12 mouse cellular contexts compared by ENCODE assay signal in the genomic region with DNA sequence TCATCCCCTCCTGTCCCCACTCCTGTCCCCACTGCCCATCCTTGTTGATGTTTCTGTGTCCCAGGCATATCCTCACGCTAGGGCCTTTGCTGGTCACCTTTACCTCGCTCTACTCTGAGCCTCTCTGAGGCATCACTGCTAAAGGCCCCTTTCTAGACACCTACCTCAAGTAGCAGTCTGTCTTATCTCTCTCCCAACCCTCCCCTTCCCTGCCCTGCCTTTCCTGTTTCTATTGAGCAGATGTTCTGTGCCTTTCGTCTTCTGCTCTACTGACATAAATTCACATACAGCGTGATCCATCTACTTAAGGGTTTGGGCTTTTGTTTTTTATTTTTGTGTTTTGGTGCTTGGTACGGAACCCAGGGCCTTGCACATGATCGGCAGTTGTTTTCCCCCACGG. TPM values are rescaled to one million over a fixed set of nuclear protein-coding genes. Genes with fewer than 3 reads are reported as not detected.
DNase-seq lines count a peak whose midpoint lies in the region; ATAC-seq lines count a peak whose summit lies in the region.
"Had no signal": no experiment of that assay in that cellular context is flagged by ENCODE, and none has a peak within 500 bp of the region (broad histone marks: within the 10 kb centered on the region; RNA-seq: fewer than 3 reads in every experiment).

No protein-coding gene starts in this region.

- H3K36me3 ChIP-seq in forebrain, embryonic 12.5 days (replicated peaks) = no peaks in the 10 kb centered on the region
- no peaks in the 10 kb centered on the region for H3K36me3 ChIP-seq in forebrain, embryonic 16.5 days (ENCODE audit: control insufficient read depth, insufficient read depth)
- peaks cover 8% of the 10 kb centered on the region for H3K36me3 ChIP-seq in lung, embryonic 16.5 days (ENCODE audit: control insufficient read depth, insufficient read depth, low read length)
- no peaks in the 10 kb centered on the region for H3K36me3 ChIP-seq in hindbrain, embryonic 15.5 days
- no peaks in the 10 kb centered on the region for H3K36me3 ChIP-seq in liver, embryonic 11.5 days (ENCODE audit: control insufficient read depth, insufficient read depth, low read length)

- ATAC-seq in forebrain, embryonic 12.5 days (ENCODE audit: low FRiP score) = no peak
- ATAC-seq in forebrain, embryonic 16.5 days = no peak
- ATAC-seq in lung, embryonic 16.5 days (ENCODE audit: low read depth) = no peak
- ATAC-seq in hindbrain, embryonic 15.5 days (ENCODE audit: low FRiP score, low read depth) = no peak
- no peak for ATAC-seq in liver, embryonic 11.5 days (replicated peaks; ENCODE audit: low FRiP score)

- no peaks in the 10 kb centered on the region for H3K27me3 ChIP-seq in forebrain, embryonic 12.5 days
- no peaks in the 10 kb centered on the region for H3K27me3 ChIP-seq in forebrain, embryonic 16.5 days (replicated peaks; ENCODE audit: control insufficient read depth, insufficient read depth, low read length)
- H3K27me3 ChIP-seq in lung, embryonic 16.5 days (ENCODE audit: control insufficient read depth, insufficient read depth, low read depth, low read length) = no peaks in the 10 kb centered on the region
- H3K27me3 ChIP-seq in hindbrain, embryonic 15.5 days = no peaks in the 10 kb centered on the region
- no peaks in the 10 kb centered on the region for H3K27me3 ChIP-seq in liver, embryonic 11.5 days (replicated peaks; ENCODE audit: control insufficient read depth, insufficient read depth, low read length)

- no peak overlapping the region for H3K4me2 ChIP-seq in forebrain, embryonic 12.5 days
- H3K4me2 ChIP-seq in forebrain, embryonic 16.5 days (ENCODE audit: low read length) = no peak overlapping the region
- H3K4me2 ChIP-seq in lung, embryonic 16.5 days (ENCODE audit: low read depth, low read length) = no peak overlapping the region
- H3K4me2 ChIP-seq in hindbrain, embryonic 15.5 days = no peak overlapping the region
- no peak overlapping the region for H3K4me2 ChIP-seq in liver, embryonic 11.5 days

- peaks cover 53% of the 10 kb centered on the region for H3K4me1 ChIP-seq in forebrain, embryonic 12.5 days
- H3K4me1 ChIP-seq in forebrain, embryonic 16.5 days (replicated peaks; ENCODE audit: control insufficient read depth, insufficient read depth, low read length) = peaks cover 11% of the 10 kb centered on the region
- H3K4me1 ChIP-seq in lung, embryonic 16.5 days (replicated peaks; ENCODE audit: control insufficient read depth, insufficient read depth, low read length) = peaks cover 15% of the 10 kb centered on the region
- peaks cover 46% of the 10 kb centered on the region for H3K4me1 ChIP-seq in hindbrain, embryonic 15.5 days (replicated peaks)
- peaks cover 11% of the 10 kb centered on the region for H3K4me1 ChIP-seq in liver, embryonic 11.5 days (replicated peaks; ENCODE audit: control insufficient read depth, insufficient read depth, low read length)

- H3K9me3 ChIP-seq in forebrain, embryonic 12.5 days = no peaks in the 10 kb centered on the region
- H3K9me3 ChIP-seq in forebrain, embryonic 16.5 days (ENCODE audit: control insufficient read depth, low read length) = no peaks in the 10 kb centered on the region
- H3K9me3 ChIP-seq in lung, embryonic 16.5 days (ENCODE audit: control insufficient read depth, low read length) = no peaks in the 10 kb centered on the region
- H3K9me3 ChIP-seq in hindbrain, embryonic 15.5 days = no peaks in the 10 kb centered on the region
- no peaks in the 10 kb centered on the region for H3K9me3 ChIP-seq in liver, embryonic 11.5 days (ENCODE audit: control insufficient read depth, low read length)

- H3K9ac ChIP-seq in forebrain, embryonic 12.5 days = peak overlapping the region; percentile 17; the same call in 1 of the 2 replicates
- H3K9ac ChIP-seq in forebrain, embryonic 16.5 days (replicated peaks; ENCODE audit: low read depth, low read length) = no peak overlapping the region
- no peak overlapping the region for H3K9ac ChIP-seq in lung, embryonic 16.5 days (ENCODE audit: low read length)
- no peak overlapping the region; the same call in 1 of the 2 replicates for H3K9ac ChIP-seq in hindbrain, embryonic 15.5 days
- no peak overlapping the region for H3K9ac ChIP-seq in liver, embryonic 11.5 days (ENCODE audit: low read depth, low read length)

- no peak for DNase-seq in lung, postnatal 4 days
- DNase-seq in thymus, postnatal 0 days (ENCODE audit: low spot score) = peak; percentile 55
- no peak for DNase-seq in cerebellum, postnatal 25 days
- DNase-seq in liver, embryonic 11.5 days (ENCODE audit: low spot score) = no peak
- DNase-seq: embryo, embryonic 11 days; gastrocnemius, postnatal 14 days had no signal

- 86% methylated on average over 7 of the region's 7 CpGs for WGBS in forebrain, embryonic 12.5 days
- 77% methylated on average over 7 of the region's 7 CpGs for WGBS in forebrain, embryonic 16.5 days
- WGBS in lung, embryonic 16.5 days = 69% methylated on average over 7 of the region's 7 CpGs
- WGBS in hindbrain, embryonic 15.5 days = 64% methylated on average over 7 of the region's 7 CpGs
- WGBS in liver, embryonic 11.5 days = 64% methylated on average over 7 of the region's 7 CpGs

- no peak overlapping the region for H3K4me3 ChIP-seq in forebrain, embryonic 12.5 days (replicated peaks)
- no peak overlapping the region for H3K4me3 ChIP-seq in forebrain, embryonic 16.5 days (replicated peaks; ENCODE audit: low read length)
- H3K4me3 ChIP-seq in lung, embryonic 16.5 days (ENCODE audit: low read length) = no peak overlapping the region
- no peak overlapping the region for H3K4me3 ChIP-seq in hindbrain, embryonic 15.5 days
- no peak overlapping the region for H3K4me3 ChIP-seq in liver, embryonic 11.5 days (ENCODE audit: low read depth, low read length)

- peak overlapping the region; percentile 42; the same call in 1 of the 2 replicates for H3K27ac ChIP-seq in forebrain, embryonic 12.5 days
- H3K27ac ChIP-seq in forebrain, embryonic 16.5 days (ENCODE audit: low read length) = no peak overlapping the region
- H3K27ac ChIP-seq in lung, embryonic 16.5 days (ENCODE audit: low read length) = peak overlapping the region; percentile 17
- peak overlapping the region; percentile 43 for H3K27ac ChIP-seq in hindbrain, embryonic 15.5 days (replicated peaks)
- H3K27ac ChIP-seq in liver, embryonic 11.5 days (ENCODE audit: low read depth, low read length) = no peak overlapping the region

RNA-seq across cellular contexts. Expression of a gene that starts 14.6 kb away (rescaled TPM):
- 106 and 110 TPM in 2 replicates for polyA plus RNA-seq in forebrain, embryonic 12.5 days (2016; fragmentation: Nextera tagmentation; extraction: Ambion mirVana)
- 136 and 141 TPM in 2 replicates for polyA plus RNA-seq in forebrain, embryonic 16.5 days (2015; fragmentation: Nextera tagmentation; extraction: Ambion mirVana)
- 106 and 109 TPM in 2 replicates for polyA plus RNA-seq in lung, embryonic 16.5 days (2015; fragmentation: Nextera tagmentation; extraction: Ambion mirVana)
- 138 and 140 TPM in 2 replicates for polyA plus RNA-seq in hindbrain, embryonic 15.5 days (2015; fragmentation: Nextera tagmentation; extraction: Ambion mirVana)
- polyA plus RNA-seq in thymus, postnatal 0 days (2015; fragmentation: Nextera tagmentation; extraction: Ambion mirVana) = 126 and 129 TPM in 2 replicates
- 100 and 109 TPM in 2 replicates for polyA plus RNA-seq in liver, embryonic 11.5 days (2014; fragmentation: Nextera tagmentation; extraction: Ambion mirVana)

RNA-seq across cellular contexts. Expression of a gene that starts 18.6 kb away (rescaled TPM):
- polyA plus RNA-seq in forebrain, embryonic 12.5 days (2016; fragmentation: Nextera tagmentation; extraction: Ambion mirVana) = 2.6 and 3.1 TPM in 2 replicates
- polyA plus RNA-seq in forebrain, embryonic 16.5 days (2015; fragmentation: Nextera tagmentation; extraction: Ambion mirVana) = 3.9 and 6.8 TPM in 2 replicates
- polyA plus RNA-seq in lung, embryonic 16.5 days (2015; fragmentation: Nextera tagmentation; extraction: Ambion mirVana) = 0.15 and 0.34 TPM in 2 replicates
- 11.9 and 15.3 TPM in 2 replicates for polyA plus RNA-seq in hindbrain, embryonic 15.5 days (2015; fragmentation: Nextera tagmentation; extraction: Ambion mirVana)
- polyA plus RNA-seq in thymus, postnatal 0 days (2015; fragmentation: Nextera tagmentation; extraction: Ambion mirVana) = 0.28 and 0.31 TPM in 2 replicates
- 0.48 TPM in 1 of 2 replicates, not detected in the other for polyA plus RNA-seq in liver, embryonic 11.5 days (2014; fragmentation: Nextera tagmentation; extraction: Ambion mirVana)

RNA-seq across cellular contexts. Expression of a gene that starts 19.5 kb away (rescaled TPM):
- polyA plus RNA-seq in forebrain, embryonic 12.5 days (2016; fragmentation: Nextera tagmentation; extraction: Ambion mirVana) = 0.19 TPM in 1 of 2 replicates, not detected in the other
- 0.42 and 0.60 TPM in 2 replicates for polyA plus RNA-seq in forebrain, embryonic 16.5 days (2015; fragmentation: Nextera tagmentation; extraction: Ambion mirVana)
- not detected in 2 replicates for polyA plus RNA-seq in lung, embryonic 16.5 days (2015; fragmentation: Nextera tagmentation; extraction: Ambion mirVana)
- 0.79 and 0.87 TPM in 2 replicates for polyA plus RNA-seq in hindbrain, embryonic 15.5 days (2015; fragmentation: Nextera tagmentation; extraction: Ambion mirVana)
- 0.08 TPM in 1 of 2 replicates, not detected in the other for polyA plus RNA-seq in thymus, postnatal 0 days (2015; fragmentation: Nextera tagmentation; extraction: Ambion mirVana)
- polyA plus RNA-seq in liver, embryonic 11.5 days (2014; fragmentation: Nextera tagmentation; extraction: Ambion mirVana) = not detected in 2 replicates
- polyA plus RNA-seq: lung, adult 2 months; small intestine, adult 2 months had no signal

RNA-seq across cellular contexts. Expression of a gene that starts 20.9 kb away (rescaled TPM):
- 8.7 and 9.6 TPM in 2 replicates for polyA plus RNA-seq in forebrain, embryonic 12.5 days (2016; fragmentation: Nextera tagmentation; extraction: Ambion mirVana)
- polyA plus RNA-seq in forebrain, embryonic 16.5 days (2015; fragmentation: Nextera tagmentation; extraction: Ambion mirVana) = 4.7 and 5.6 TPM in 2 replicates
- polyA plus RNA-seq in lung, embryonic 16.5 days (2015; fragmentation: Nextera tagmentation; extraction: Ambion mirVana) = 11.9 and 12.7 TPM in 2 replicates
- polyA plus RNA-seq in hindbrain, embryonic 15.5 days (2015; fragmentation: Nextera tagmentation; extraction: Ambion mirVana) = 7.5 and 9.5 TPM in 2 replicates
- polyA plus RNA-seq in thymus, postnatal 0 days (2015; fragmentation: Nextera tagmentation; extraction: Ambion mirVana) = 8.4 and 8.9 TPM in 2 replicates
- 4.1 and 6.5 TPM in 2 replicates for polyA plus RNA-seq in liver, embryonic 11.5 days (2014; fragmentation: Nextera tagmentation; extraction: Ambion mirVana)

RNA-seq across cellular contexts. Expression of a gene that starts 30.9 kb away (rescaled TPM):
- polyA plus RNA-seq in forebrain, embryonic 12.5 days (2016; fragmentation: Nextera tagmentation; extraction: Ambion mirVana) = 15.1 and 17.0 TPM in 2 replicates
- 27.4 and 29.6 TPM in 2 replicates for polyA plus RNA-seq in forebrain, embryonic 16.5 days (2015; fragmentation: Nextera tagmentation; extraction: Ambion mirVana)
- polyA plus RNA-seq in lung, embryonic 16.5 days (2015; fragmentation: Nextera tagmentation; extraction: Ambion mirVana) = 26.0 and 28.1 TPM in 2 replicates
- polyA plus RNA-seq in hindbrain, embryonic 15.5 days (2015; fragmentation: Nextera tagmentation; extraction: Ambion mirVana) = 41.2 and 41.9 TPM in 2 replicates
- 24.3 and 25.3 TPM in 2 replicates for polyA plus RNA-seq in thymus, postnatal 0 days (2015; fragmentation: Nextera tagmentation; extraction: Ambion mirVana)
- 26.0 and 28.8 TPM in 2 replicates for polyA plus RNA-seq in liver, embryonic 11.5 days (2014; fragmentation: Nextera tagmentation; extraction: Ambion mirVana)

Comparison
In these comparisons a context has a peak if more than half of its experiments do, and no peak if none do; other contexts are left out.
1. H3K27ac ChIP-seq: peak in forebrain, embryonic 12.5 days (single experiment), lung, embryonic 16.5 days (single experiment) and hindbrain, embryonic 15.5 days (single experiment); none in forebrain, embryonic 16.5 days (single experiment) and liver, embryonic 11.5 days (single experiment).